Mouse (Mus musculus): ENCODE measurements around the gene C3. TPM values are rescaled to one million over a fixed set of nuclear protein-coding genes. Genes with fewer than 3 reads are reported as not detected.

The C3 gene
- polyA plus RNA-seq, 1 experiment from 2014 or later, result 1.0 TPM

Small RNA genes lying within 50 kb of the gene (microRNA-seq; reads per million reads assigned to microRNA genes)
- not detected for gene Mir6978 (ENCODE audit: borderline number of aligned reads)

Other genes with a start within 250 kb of the C3 start
- 10.2 and 10.4 TPM in 2 replicates for gene Acer1, start 246.0 kb downstream of the C3 start, polyA plus RNA-seq (2015; fragmentation: Nextera tagmentation; extraction: Ambion mirVana)
- gene Clpp, start 237.8 kb downstream of the C3 start, polyA plus RNA-seq (2015; fragmentation: Nextera tagmentation; extraction: Ambion mirVana), result 136 and 139 TPM in 2 replicates
- gene Alkbh7, start 230.8 kb downstream of the C3 start, polyA plus RNA-seq (2015; fragmentation: Nextera tagmentation; extraction: Ambion mirVana), result 34.9 and 42.3 TPM in 2 replicates
- not detected in 2 replicates for gene Pspn, start 228.1 kb downstream of the C3 start, polyA plus RNA-seq (2015; fragmentation: Nextera tagmentation; extraction: Ambion mirVana)
- 64.3 and 68.2 TPM in 2 replicates for gene Gtf2f1, start 216.8 kb downstream of the C3 start, polyA plus RNA-seq (2015; fragmentation: Nextera tagmentation; extraction: Ambion mirVana)
- gene Gm17949, start 216.7 kb downstream of the C3 start, polyA plus RNA-seq (2015; fragmentation: Nextera tagmentation; extraction: Ambion mirVana), result 0.56 and 0.60 TPM in 2 replicates
- gene Khsrp, start 196.6 kb downstream of the C3 start, polyA plus RNA-seq (2015; fragmentation: Nextera tagmentation; extraction: Ambion mirVana), result 40.7 and 41.4 TPM in 2 replicates
- gene Slc25a41, start 186.5 kb downstream of the C3 start, polyA plus RNA-seq (2015; fragmentation: Nextera tagmentation; extraction: Ambion mirVana), result not detected in 2 replicates
- 13.0 and 14.6 TPM in 2 replicates for gene Crb3, start 169.0 kb downstream of the C3 start, polyA plus RNA-seq (2015; fragmentation: Nextera tagmentation; extraction: Ambion mirVana)
- 6.7 and 8.2 TPM in 2 replicates for gene Slc25a23, start 168.3 kb downstream of the C3 start, polyA plus RNA-seq (2015; fragmentation: Nextera tagmentation; extraction: Ambion mirVana)
- 2.6 and 4.9 TPM in 2 replicates for gene Dennd1c, start 149.6 kb downstream of the C3 start, polyA plus RNA-seq (2015; fragmentation: Nextera tagmentation; extraction: Ambion mirVana)
- gene Tubb4a, start 140.4 kb downstream of the C3 start, polyA plus RNA-seq (2015; fragmentation: Nextera tagmentation; extraction: Ambion mirVana), result 6.7 and 9.7 TPM in 2 replicates
- 5.8 and 6.0 TPM in 2 replicates for gene Tnfsf9, start 122.8 kb downstream of the C3 start, polyA plus RNA-seq (2015; fragmentation: Nextera tagmentation; extraction: Ambion mirVana)
- gene Cd70, start 78.4 kb downstream of the C3 start, polyA plus RNA-seq (2015; fragmentation: Nextera tagmentation; extraction: Ambion mirVana), result not detected in 2 replicates
- 0.28 TPM in 1 of 2 replicates, not detected in the other for gene Tnfsf14, start 34.0 kb downstream of the C3 start, polyA plus RNA-seq (2015; fragmentation: Nextera tagmentation; extraction: Ambion mirVana)
- 39.4 and 41.7 TPM in 2 replicates for gene Gpr108, start 20.3 kb upstream of the C3 start, polyA plus RNA-seq (2015; fragmentation: Nextera tagmentation; extraction: Ambion mirVana)
- 36.8 and 41.7 TPM in 2 replicates for gene Trip10, start 21.3 kb upstream of the C3 start, polyA plus RNA-seq (2015; fragmentation: Nextera tagmentation; extraction: Ambion mirVana)
- 4.3 and 4.4 TPM in 2 replicates for gene Vav1, start 51.0 kb upstream of the C3 start, polyA plus RNA-seq (2015; fragmentation: Nextera tagmentation; extraction: Ambion mirVana)
- 8.4 and 10.1 TPM in 2 replicates for gene Adgre1, start 130.6 kb upstream of the C3 start, polyA plus RNA-seq (2015; fragmentation: Nextera tagmentation; extraction: Ambion mirVana)